Mouse (Mus musculus): ENCODE data around the gene Cmtr1. TPM values are rescaled to one million over a fixed set of nuclear protein-coding genes. Genes with fewer than 3 reads are reported as not detected.

The Cmtr1 gene
- polyA plus RNA-seq, 1 experiment from 2014 or later = 126 TPM

GRCm38 (mm10) chr17:29678526-29678925 lies 18.1 kb downstream of the Cmtr1 start:
- 92% methylated on average over 8 of the region's 8 CpGs for WGBS
- peaks cover 99% of the 10 kb centered on the region for H3K36me3 ChIP-seq
- no peak for DNase-seq (ENCODE audit: low spot score)
- no peak overlapping the region for H3K4me3 ChIP-seq
- no peak overlapping the region for H3K27ac ChIP-seq (replicated peaks)
- H3K9me3 ChIP-seq (replicated peaks) = no peaks in the 10 kb centered on the region
- no peaks in the 10 kb centered on the region for H3K27me3 ChIP-seq (ENCODE audit: low read depth, poor library complexity, severe bottlenecking)
- no peaks in the 10 kb centered on the region for H3K4me1 ChIP-seq

GRCm38 (mm10) chr17:29679038-29679767 lies 18.8 kb downstream of the Cmtr1 start:
- WGBS = 87% methylated on average over 6 of the region's 6 CpGs
- Histone ChIP-seq H3K4me1 (no peaks in the 10 kb centered on the region), H3K36me3 (peaks cover 99% of the 10 kb centered on the region), H3K9me3 (replicated peaks) (no peaks in the 10 kb centered on the region), H3K4me3 (no peak overlapping the region), H3K27me3 (ENCODE audit: low read depth, poor library complexity, severe bottlenecking) (no peaks in the 10 kb centered on the region), H3K27ac (replicated peaks) (no peak overlapping the region; the same call in 1 of the 2 replicates)
- DNase-seq (ENCODE audit: low spot score) = no peak

DNA sequence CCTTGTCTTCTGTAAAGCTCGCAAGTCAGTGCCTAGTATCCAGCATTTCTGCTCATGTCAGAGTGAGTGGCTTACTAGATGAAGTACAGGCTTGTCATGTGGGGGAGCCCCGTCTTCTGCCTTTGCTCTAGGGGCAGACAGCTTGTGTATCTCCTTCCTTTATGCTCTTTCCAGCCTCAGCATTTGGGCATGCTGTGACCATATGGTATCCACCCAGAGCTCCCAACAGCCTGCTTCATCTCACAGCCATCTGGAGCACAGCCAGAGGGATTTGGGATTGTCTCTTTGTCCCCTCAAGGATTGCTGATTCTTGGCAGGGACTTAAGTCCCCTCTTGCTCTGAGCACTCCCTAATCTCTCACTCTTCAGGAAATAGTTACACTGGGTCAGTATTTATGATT lies 19.8 kb downstream of the Cmtr1 start:
- Histone ChIP-seq H3K4me1 (no peaks in the 10 kb centered on the region), H3K27ac (replicated peaks) (peak overlapping the region; percentile 57), H3K36me3 (peaks cover 99% of the 10 kb centered on the region), H3K4me3 (no peak overlapping the region), H3K9me3 (replicated peaks) (no peaks in the 10 kb centered on the region), H3K27me3 (ENCODE audit: low read depth, poor library complexity, severe bottlenecking) (no peaks in the 10 kb centered on the region)
- DNase-seq (ENCODE audit: low spot score) = no peak
- WGBS = 80% methylated on average over 2 of the region's 2 CpGs

DNA sequence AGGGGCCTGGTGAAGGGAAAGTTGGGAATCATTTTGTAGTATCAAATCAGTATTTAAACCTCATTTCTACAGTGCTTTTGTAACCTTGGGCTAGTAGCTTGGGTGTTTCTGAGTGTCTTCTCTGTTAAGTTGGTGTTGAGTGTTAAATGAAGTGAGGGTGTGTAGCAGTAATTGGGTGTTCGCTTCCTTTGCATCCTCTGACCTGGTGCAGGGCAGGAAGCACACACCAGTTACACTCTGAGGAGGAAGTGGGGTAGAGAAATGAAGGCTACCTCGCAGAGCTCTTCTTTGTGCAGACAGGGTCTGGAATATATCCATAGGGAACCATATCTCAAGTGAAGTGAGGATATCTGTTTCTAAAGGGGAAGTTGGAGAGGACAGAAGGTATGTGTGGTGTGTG lies 20.5 kb downstream of the Cmtr1 start:
- Histone ChIP-seq H3K27me3 (ENCODE audit: low read depth, poor library complexity, severe bottlenecking) (no peaks in the 10 kb centered on the region), H3K27ac (replicated peaks) (peak overlapping the region; percentile 57; the same call in 1 of the 2 replicates), H3K36me3 (peaks cover 99% of the 10 kb centered on the region), H3K4me1 (no peaks in the 10 kb centered on the region), H3K9me3 (replicated peaks) (no peaks in the 10 kb centered on the region), H3K4me3 (no peak overlapping the region)
- DNase-seq (ENCODE audit: low spot score) = no peak
- WGBS = 89% methylated on average over 2 of the region's 2 CpGs

- H3K9me3 ChIP-seq (replicated peaks) = no peaks in the 10 kb centered on the region
- no peaks in the 10 kb centered on the region for H3K27me3 ChIP-seq (ENCODE audit: low read depth, poor library complexity, severe bottlenecking)
- WGBS = 94% methylated on average over 9 of the region's 9 CpGs
- DNase-seq (ENCODE audit: low spot score) = no peak
- H3K4me3 ChIP-seq = no peak overlapping the region
- H3K27ac ChIP-seq (replicated peaks) = no peak overlapping the region
- H3K36me3 ChIP-seq = peaks cover 99% of the 10 kb centered on the region
- no peaks in the 10 kb centered on the region for H3K4me1 ChIP-seq
These were observed 21.3 kb downstream of the Cmtr1 start for GRCm38 (mm10) chr17:29681669-29682068.

GRCm38 (mm10) chr17:29682261-29682660 lies 21.9 kb downstream of the Cmtr1 start:
- H3K4me3 ChIP-seq = no peak overlapping the region
- DNase-seq (ENCODE audit: low spot score) = no peak
- no peaks in the 10 kb centered on the region for H3K27me3 ChIP-seq (ENCODE audit: low read depth, poor library complexity, severe bottlenecking)
- no peak overlapping the region for H3K27ac ChIP-seq (replicated peaks)
- H3K4me1 ChIP-seq = no peaks in the 10 kb centered on the region
- H3K36me3 ChIP-seq = peaks cover 99% of the 10 kb centered on the region
- 87% methylated on average over 7 of the region's 7 CpGs for WGBS
- H3K9me3 ChIP-seq (replicated peaks) = no peaks in the 10 kb centered on the region

- Histone ChIP-seq H3K4me3 (no peak overlapping the region), H3K27ac (replicated peaks) (no peak overlapping the region), H3K9me3 (replicated peaks) (no peaks in the 10 kb centered on the region), H3K27me3 (ENCODE audit: low read depth, poor library complexity, severe bottlenecking) (no peaks in the 10 kb centered on the region), H3K4me1 (no peaks in the 10 kb centered on the region), H3K36me3 (peaks cover 99% of the 10 kb centered on the region)
- WGBS = 87% methylated on average over 2 of the region's 2 CpGs
- DNase-seq (ENCODE audit: low spot score) = no peak
These were observed 22.7 kb downstream of the Cmtr1 start for GRCm38 (mm10) chr17:29683127-29683526.

DNA sequence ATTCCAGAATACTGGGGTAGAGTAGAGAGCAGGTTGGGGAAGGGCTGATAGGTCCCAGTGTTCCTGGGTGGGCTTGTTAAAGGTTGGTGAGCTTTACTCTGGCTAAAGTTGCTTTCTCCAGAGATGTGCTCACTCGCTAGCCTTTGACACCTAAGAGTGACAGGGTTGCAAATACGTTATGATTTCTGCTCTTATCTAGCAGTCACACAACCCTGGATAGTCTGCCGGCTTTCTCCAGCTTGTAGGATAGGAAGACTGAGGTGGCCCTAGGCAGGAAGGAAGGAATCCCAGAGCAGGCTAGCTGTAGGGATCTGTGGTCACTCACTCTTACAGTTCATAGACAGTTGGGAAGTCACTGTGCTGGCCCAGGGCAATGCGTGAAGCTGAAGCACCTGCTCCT lies 23.9 kb downstream of the Cmtr1 start:
- Histone ChIP-seq H3K9me3 (replicated peaks) (peaks cover 3% of the 10 kb centered on the region; the same call in 1 of the 2 replicates), H3K4me3 (no peak overlapping the region), H3K27me3 (ENCODE audit: low read depth, poor library complexity, severe bottlenecking) (no peaks in the 10 kb centered on the region), H3K27ac (replicated peaks) (no peak overlapping the region), H3K36me3 (peaks cover 99% of the 10 kb centered on the region), H3K4me1 (no peaks in the 10 kb centered on the region)
- 95% methylated on average over 4 of the region's 4 CpGs for WGBS
- DNase-seq (ENCODE audit: low spot score) = no peak

DNA sequence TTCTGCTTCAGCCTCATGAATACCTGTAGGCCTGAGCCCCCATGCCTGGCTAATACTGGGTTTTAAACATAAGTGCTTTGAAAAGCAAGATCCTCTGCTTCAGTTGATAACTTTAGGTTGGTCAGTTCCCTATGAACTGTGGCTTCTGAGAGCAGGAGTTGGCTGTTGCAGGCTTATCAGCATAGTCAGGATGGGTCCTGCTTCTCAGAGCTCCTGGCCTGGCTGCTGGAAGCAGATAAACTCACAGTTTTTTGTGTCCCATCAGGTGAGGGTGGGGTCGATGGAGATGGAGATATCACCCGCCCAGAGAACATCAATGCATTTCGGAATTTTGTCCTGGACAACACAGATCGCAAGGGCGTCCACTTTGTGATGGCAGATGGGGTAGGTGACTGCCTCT lies 26.4 kb downstream of the Cmtr1 start:
- Histone ChIP-seq H3K27me3 (ENCODE audit: low read depth, poor library complexity, severe bottlenecking) (no peaks in the 10 kb centered on the region), H3K9me3 (replicated peaks) (peaks cover 3% of the 10 kb centered on the region; the same call in 1 of the 2 replicates), H3K4me3 (no peak overlapping the region), H3K4me1 (no peaks in the 10 kb centered on the region), H3K36me3 (peaks cover 100% of the 10 kb centered on the region), H3K27ac (replicated peaks) (no peak overlapping the region)
- no peak for DNase-seq (ENCODE audit: low spot score)
- 93% methylated on average over 5 of the region's 5 CpGs for WGBS

DNA sequence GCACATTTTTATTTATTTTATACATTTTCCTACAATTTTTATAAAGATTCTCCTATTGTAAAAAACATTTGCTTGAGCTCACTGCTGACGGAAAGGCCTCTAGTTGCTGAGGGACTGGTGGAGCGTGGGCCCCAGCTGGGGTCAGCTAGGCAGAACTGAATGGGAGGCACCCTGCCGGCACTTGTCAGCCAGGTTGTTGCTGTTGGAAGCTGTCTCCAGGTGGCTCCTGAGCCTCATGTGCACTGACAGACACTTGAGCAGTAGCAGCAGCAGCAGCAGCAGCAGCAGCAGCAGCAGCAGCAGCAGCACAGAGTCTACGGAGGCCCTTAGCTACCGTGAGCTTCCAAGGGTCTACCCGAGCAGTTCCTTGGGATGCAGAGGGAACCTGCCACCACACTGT lies 27.0 kb downstream of the Cmtr1 start:
- Histone ChIP-seq H3K4me3 (no peak overlapping the region), H3K36me3 (peaks cover 99% of the 10 kb centered on the region), H3K4me1 (no peaks in the 10 kb centered on the region), H3K27me3 (ENCODE audit: low read depth, poor library complexity, severe bottlenecking) (no peaks in the 10 kb centered on the region), H3K9me3 (replicated peaks) (peaks cover 3% of the 10 kb centered on the region; the same call in 1 of the 2 replicates), H3K27ac (replicated peaks) (0 out of 2 replicates have a peak overlapping the region, but pooled peaks have one; percentile 3)
- WGBS = 84% methylated on average over 6 of the region's 6 CpGs
- DNase-seq (ENCODE audit: low spot score) = no peak

GRCm38 (mm10) chr17:29688610-29689009 lies 28.2 kb downstream of the Cmtr1 start:
- H3K27ac ChIP-seq (replicated peaks) = no peak overlapping the region
- H3K27me3 ChIP-seq (ENCODE audit: low read depth, poor library complexity, severe bottlenecking) = no peaks in the 10 kb centered on the region
- H3K4me1 ChIP-seq = no peaks in the 10 kb centered on the region
- peaks cover 99% of the 10 kb centered on the region for H3K36me3 ChIP-seq
- peaks cover 3% of the 10 kb centered on the region; the same call in 1 of the 2 replicates for H3K9me3 ChIP-seq (replicated peaks)
- no peak for DNase-seq (ENCODE audit: low spot score)
- no peak overlapping the region for H3K4me3 ChIP-seq
- 96% methylated on average over 10 of the region's 10 CpGs for WGBS

DNA sequence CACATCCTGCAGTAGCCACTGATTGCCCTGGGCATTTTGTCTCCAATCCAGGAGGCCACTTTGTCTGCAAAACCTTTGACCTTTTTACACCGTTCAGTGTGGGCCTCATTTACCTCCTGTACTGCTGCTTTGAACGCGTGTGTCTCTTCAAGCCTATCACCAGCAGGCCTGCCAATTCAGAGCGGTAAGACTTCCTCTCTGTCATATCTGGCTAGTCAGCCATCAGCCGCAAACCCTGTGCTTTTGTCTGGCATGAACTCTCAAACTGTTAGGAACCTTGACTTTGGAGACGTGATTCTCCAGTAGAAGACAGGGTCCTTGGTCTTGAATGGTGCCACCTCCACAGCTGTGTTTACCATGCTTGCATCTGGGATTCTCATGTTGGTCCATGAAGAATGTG lies 29.9 kb downstream of the Cmtr1 start:
- H3K4me3 ChIP-seq = no peak overlapping the region
- H3K27me3 ChIP-seq (ENCODE audit: low read depth, poor library complexity, severe bottlenecking) = no peaks in the 10 kb centered on the region
- WGBS = 90% methylated on average over 6 of the region's 6 CpGs
- no peak overlapping the region for H3K27ac ChIP-seq (replicated peaks)
- H3K9me3 ChIP-seq (replicated peaks) = peaks cover 3% of the 10 kb centered on the region; the same call in 1 of the 2 replicates
- H3K4me1 ChIP-seq = no peaks in the 10 kb centered on the region
- peaks cover 99% of the 10 kb centered on the region for H3K36me3 ChIP-seq
- DNase-seq (ENCODE audit: low spot score) = no peak

- no peaks in the 10 kb centered on the region for H3K27me3 ChIP-seq (ENCODE audit: low read depth, poor library complexity, severe bottlenecking)
- 94% methylated on average over 2 of the region's 2 CpGs for whole genome bisulfite sequencing
These were observed 32.4 kb downstream of the Cmtr1 start for GRCm38 (mm10) chr17:29692827-29693226.

More at GRCm38 (mm10) chr17:29692827-29693226, 32.4 kb downstream of the Cmtr1 start:
- no peak overlapping the region for H3K4me3 ChIP-seq
- H3K9me3 ChIP-seq (replicated peaks) = peaks cover 3% of the 10 kb centered on the region; the same call in 1 of the 2 replicates
- H3K4me1 ChIP-seq = no peaks in the 10 kb centered on the region
- no peak overlapping the region for H3K27ac ChIP-seq (replicated peaks)
- DNase-seq (ENCODE audit: low spot score) = no peak
- H3K36me3 ChIP-seq = peaks cover 99% of the 10 kb centered on the region

Measured in midbrain, embryonic 10.5 days (tissue).